Mouse (Mus musculus) hematopoietic stem cell, adult 5-6 weeks (primary cell): ENCODE measurements around the gene Wdr25. TPM values are rescaled to one million over a fixed set of nuclear protein-coding genes. Genes with fewer than 3 reads are reported as not detected.

Experiments used
- ATAC-seq, 2 experiments: fragments of 125-278 bp in 1 of 2; replicated peaks in 1 of 2; 2 replicates each; pipeline ENCODE4 v1.8.0; 2016 to 2017; ENCODE audit warnings: inconsistent platforms in 2 of 2, mild to moderate bottlenecking in 2 of 2, moderate number of reproducible peaks in 2 of 2, low read depth in 1 of 2, moderate TSS enrichment in 1 of 2; ENCODE audit not compliant: low FRiP score in 2 of 2, poor library complexity in 2 of 2, severe bottlenecking in 2 of 2, insufficient read depth in 1 of 2, low TSS enrichment in 1 of 2
- total RNA-seq: library from RNA; stranded (forward); fragments of 172-1452, 232-1000 nt; gene quantifications from 2 replicates; pipeline ENCODE4 v1.2.3, GENCODE M21; 2017

The Wdr25 gene
- total RNA-seq, 1 experiment from 2014 or later = 7.6 TPM

GRCm38 (mm10) chr12:109068167-109068653 is 174.8 kb downstream of the Wdr25 start, which contains the start of gene Begain:
TSS of gene Begain (minus strand) at chr12:109068217.
- ATAC-seq = no peak

- no peak for ATAC-seq
Measured at GRCm38 (mm10) chr12:109068738-109069137, 175.3 kb downstream of the Wdr25 start.

- ATAC-seq = peak in 1 of 2 experiments; percentile 53; a peak in 2 of 4 replicates
Measured at GRCm38 (mm10) chr12:109069751-109070150, 176.3 kb downstream of the Wdr25 start.

- ATAC-seq = peak; percentile 51 to 62
Measured at GRCm38 (mm10) chr12:109071248-109071647, 177.8 kb downstream of the Wdr25 start.

GRCm38 (mm10) chr12:109074106-109074505 is 180.7 kb downstream of the Wdr25 start:
- no peak; a peak in 1 of 4 replicates for ATAC-seq

- ATAC-seq = no peak; a peak in 1 of 4 replicates
Measured at GRCm38 (mm10) chr12:109074777-109075285, 181.4 kb downstream of the Wdr25 start.

GRCm38 (mm10) chr12:109077036-109077435 is 183.6 kb downstream of the Wdr25 start:
- ATAC-seq = no peak

Other genes with a start within 250 kb of the Wdr25 start
- not detected in 2 replicates for gene Degs2, start 191.3 kb upstream of the Wdr25 start, total RNA-seq
- gene Yy1, start 100.7 kb upstream of the Wdr25 start, total RNA-seq = 71.9 and 76.6 TPM in 2 replicates
- 0.50 TPM in 1 of 2 replicates, not detected in the other for gene Slc25a29, start 57.7 kb upstream of the Wdr25 start, total RNA-seq
- 3.4 and 7.4 TPM in 2 replicates for gene Slc25a47, start 57.6 kb upstream of the Wdr25 start, total RNA-seq
- 46.2 and 55.8 TPM in 2 replicates for gene Wars, start 543 bp downstream of the Wdr25 start, total RNA-seq
- gene Begain, start 174.6 kb downstream of the Wdr25 start, total RNA-seq = 0.63 and 0.89 TPM in 2 replicates